Mouse (Mus musculus) stomach, embryonic 15.5 days (tissue): ENCODE data around the gene Gon4l. TPM values are rescaled to one million over a fixed set of nuclear protein-coding genes. Genes with fewer than 3 reads are reported as not detected.
A peak's percentile ranks its signal among the peaks of the same experiment; 100 is the strongest.

Experiments
- ATAC-seq: fragments of 200-750 bp; cut with Nextera tagmentation; 2 replicates; pipeline ENCODE4 v1.8.0; 2017; ENCODE audit warnings: low read depth, moderate number of reproducible peaks, moderate TSS enrichment; ENCODE audit not compliant: insufficient read depth, low FRiP score
- H3K27ac ChIP-seq: fragments of 300-500 bp; sonication (generic); 2 replicates; pipeline ENCODE4 v1.5.1; 2015; ENCODE audit warnings: mild to moderate bottlenecking, inconsistent platforms
- H3K27me3 ChIP-seq: fragments of 300-500 bp; sonication (generic); replicated peaks from 2 replicates; pipeline ENCODE4 v1.6.1; 2015; ENCODE audit warnings: inconsistent platforms
- H3K36me3 ChIP-seq: fragments of 300-500 bp; sonication (generic); 2 replicates; pipeline ENCODE4 v1.6.1; 2015; ENCODE audit warnings: inconsistent platforms
- H3K4me1 ChIP-seq: fragments of 300-500 bp; sonication (generic); 2 replicates; pipeline ENCODE4 v1.6.1; 2015; ENCODE audit warnings: inconsistent platforms
- H3K4me2 ChIP-seq: fragments of 300-500 bp; sonication (generic); 2 replicates; pipeline ENCODE4 v1.6.1; 2015; ENCODE audit warnings: mild to moderate bottlenecking, inconsistent platforms
- H3K4me3 ChIP-seq: fragments of 300-500 bp; sonication (generic); replicated peaks from 2 replicates; pipeline ENCODE4 v1.5.1; 2015; ENCODE audit warnings: inconsistent platforms
- H3K9ac ChIP-seq: fragments of 300-500 bp; sonication (generic); 2 replicates; pipeline ENCODE4 v1.6.1; 2015; ENCODE audit warnings: inconsistent platforms
- H3K9me3 ChIP-seq: fragments of 300-500 bp; sonication (generic); 2 replicates; pipeline ENCODE4 v1.6.1; 2016; ENCODE audit warnings: inconsistent platforms
- WGBS: fragments of 180-500 bp; shearing (Covaris S2); methylation state at CpG from one replicate; pipeline ENCODE4 v1.1.7; 2015; 5-methylcytosine and 5-hydroxymethylcytosine counted together
- polyA plus RNA-seq: library from polyadenylated mRNA; unstranded; fragments of >200 nt; fragmentation: Nextera tagmentation; extraction: Ambion mirVana; gene quantifications from 2 replicates; pipeline ENCODE4 v1.2.1, GENCODE M21; 2015

The Gon4l gene
- polyA plus RNA-seq, 1 experiment from 2014 or later, result 8.6 TPM

GRCm38 (mm10) chr3:88914384-88914810, 79.4 kb downstream of the Gon4l start:
- Histone ChIP-seq H3K4me1 (peaks cover 13% of the 10 kb centered on the region), H3K27ac (peak overlapping the region; percentile 90), H3K4me2 (peak overlapping the region; percentile 88), H3K4me3 (peak overlapping the region; percentile 82), H3K9me3 (no peaks in the 10 kb centered on the region), H3K27me3 (no peaks in the 10 kb centered on the region), H3K9ac (peak overlapping the region; percentile 44; the same call in 1 of the 2 replicates), H3K36me3 (peaks cover 27% of the 10 kb centered on the region)
- ATAC-seq, result no peak
- WGBS, result 22% methylated on average over 8 of the region's 8 CpGs

DNA sequence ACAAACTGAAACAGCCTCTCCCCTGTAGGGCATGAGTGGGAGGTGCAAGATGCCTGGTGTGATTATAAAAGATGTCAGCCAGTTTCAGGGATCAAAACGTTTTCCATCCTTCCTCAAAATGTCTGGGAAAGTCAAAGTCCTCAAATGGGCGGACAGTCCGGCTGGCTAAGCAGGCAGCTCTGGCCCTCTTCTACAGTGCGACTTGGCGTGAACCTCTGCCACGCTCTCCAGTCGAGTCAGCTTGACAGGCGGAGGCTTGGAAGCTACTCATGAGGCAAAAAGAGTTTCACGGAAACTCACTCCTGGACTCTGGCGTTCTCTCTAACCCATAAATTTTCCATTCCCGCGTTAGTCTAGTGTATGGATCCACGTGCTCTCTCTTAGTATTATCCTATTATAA, 84.0 kb downstream of the Gon4l start:
- Histone ChIP-seq H3K9me3 (no peaks in the 10 kb centered on the region), H3K4me3 (no peak overlapping the region), H3K27me3 (no peaks in the 10 kb centered on the region), H3K4me2 (no peak overlapping the region), H3K4me1 (peaks cover 6% of the 10 kb centered on the region; the same call in 1 of the 2 replicates), H3K36me3 (peaks cover 27% of the 10 kb centered on the region), H3K9ac (no peak overlapping the region), H3K27ac (peak overlapping the region; percentile 35; the same call in 1 of the 2 replicates)
- 64% methylated on average over 13 of the region's 13 CpGs for WGBS
- no peak for ATAC-seq

GRCm38 (mm10) chr3:88921411-88921810, 86.4 kb downstream of the Gon4l start:
- Histone ChIP-seq H3K36me3 (peaks cover 42% of the 10 kb centered on the region), H3K27ac (no peak overlapping the region), H3K9me3 (no peaks in the 10 kb centered on the region), H3K4me2 (no peak overlapping the region), H3K27me3 (no peaks in the 10 kb centered on the region), H3K4me3 (no peak overlapping the region), H3K9ac (no peak overlapping the region), H3K4me1 (0 out of 2 replicates have a peak, but pooled peaks cover 3% of the 10 kb centered on the region)
- WGBS, result 94% methylated on average over 9 of the region's 9 CpGs
- no peak for ATAC-seq

DNA sequence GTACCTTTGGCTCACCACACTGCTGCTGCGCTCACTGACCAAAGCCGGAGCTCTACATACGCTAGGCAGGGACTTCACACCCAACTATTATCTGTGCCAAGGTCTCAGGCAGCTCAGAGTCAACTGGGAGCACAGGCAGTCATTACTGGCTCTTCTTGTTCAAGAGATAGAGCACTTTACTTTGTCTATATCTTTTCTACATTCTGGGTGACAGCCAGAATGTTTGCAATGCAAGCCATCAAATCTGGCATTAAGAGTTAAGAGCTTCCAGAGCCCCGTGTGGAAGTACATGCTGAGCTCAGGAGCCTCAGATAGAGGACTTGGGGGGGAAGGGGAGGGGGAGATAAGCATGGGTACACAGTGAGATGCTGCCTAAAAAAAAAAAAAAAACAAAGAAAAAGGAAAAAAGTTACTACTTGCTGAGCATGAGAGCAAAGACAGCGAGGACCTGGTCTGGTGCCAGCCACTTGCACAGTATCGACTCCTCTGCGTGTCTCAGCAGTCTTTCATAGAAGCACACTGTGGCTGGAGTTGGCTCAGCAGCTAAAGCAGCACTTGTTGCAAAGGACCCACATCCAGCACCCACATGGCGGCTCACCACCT, 89.1 kb downstream of the Gon4l start:
- Histone ChIP-seq H3K4me3 (no peak overlapping the region), H3K27ac (no peak overlapping the region), H3K36me3 (peaks cover 55% of the 10 kb centered on the region), H3K9me3 (no peaks in the 10 kb centered on the region), H3K27me3 (no peaks in the 10 kb centered on the region), H3K4me2 (no peak overlapping the region), H3K4me1 (no peaks in the 10 kb centered on the region), H3K9ac (no peak overlapping the region)
- 82% methylated on average over 8 of the region's 8 CpGs for WGBS
- ATAC-seq, result no peak

GRCm38 (mm10) chr3:88925651-88926050, 90.6 kb downstream of the Gon4l start:
- WGBS, result 82% methylated on average over 2 of the region's 2 CpGs

DNA sequence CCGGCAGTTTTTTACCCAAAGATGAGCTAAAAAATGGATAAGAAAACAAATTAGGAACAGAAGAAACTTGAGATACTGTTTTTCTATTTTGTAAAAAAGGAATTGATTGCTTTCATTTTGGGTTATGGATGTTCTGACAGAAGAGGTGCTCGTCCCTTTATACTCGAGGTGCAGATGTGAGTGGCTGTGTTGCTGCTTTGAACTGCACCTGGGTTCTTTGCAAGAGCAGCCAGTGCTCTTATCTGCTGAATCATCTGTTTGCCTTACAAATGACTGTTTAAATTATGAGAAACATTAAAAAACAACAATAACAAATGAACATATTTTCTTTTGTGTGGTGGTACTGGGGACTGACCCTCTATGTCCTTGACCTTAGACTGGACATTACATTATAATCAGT, 94.5 kb downstream of the Gon4l start:
- Histone ChIP-seq H3K4me3 (no peak overlapping the region), H3K27ac (no peak overlapping the region), H3K4me1 (no peaks in the 10 kb centered on the region), H3K9me3 (no peaks in the 10 kb centered on the region), H3K36me3 (peaks cover 43% of the 10 kb centered on the region), H3K4me2 (no peak overlapping the region), H3K9ac (no peak overlapping the region), H3K27me3 (no peaks in the 10 kb centered on the region)
- no peak for ATAC-seq
- 80% methylated on average over 3 of the region's 3 CpGs for WGBS

More at GRCm38 (mm10) chr3:88925651-88926050, 90.6 kb downstream of the Gon4l start:
- Histone ChIP-seq H3K4me2 (no peak overlapping the region), H3K4me1 (no peaks in the 10 kb centered on the region), H3K9ac (no peak overlapping the region), H3K4me3 (no peak overlapping the region), H3K27ac (no peak overlapping the region), H3K27me3 (no peaks in the 10 kb centered on the region), H3K36me3 (peaks cover 61% of the 10 kb centered on the region), H3K9me3 (no peaks in the 10 kb centered on the region)
- no peak for ATAC-seq

DNA sequence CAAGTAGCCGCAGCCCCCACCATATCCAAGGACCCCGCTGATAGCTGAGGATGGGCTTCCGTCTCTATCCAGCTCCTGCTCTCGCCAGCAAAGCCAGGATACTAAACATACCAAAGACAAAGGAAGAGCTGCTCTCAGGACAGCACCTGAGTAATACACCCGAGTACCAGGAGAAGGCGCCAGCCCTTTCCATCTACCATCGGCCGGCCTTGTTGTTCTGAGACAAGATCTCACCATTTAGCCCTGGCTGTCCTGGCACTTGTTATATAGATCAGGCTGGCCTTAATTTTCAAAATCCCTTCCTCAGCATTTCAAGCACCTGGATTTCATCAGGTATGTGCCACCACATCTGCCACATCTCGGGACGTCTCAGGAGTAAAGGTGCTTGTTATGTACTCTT, 104.0 kb downstream of the Gon4l start:
- Histone ChIP-seq H3K36me3 (peaks cover 42% of the 10 kb centered on the region), H3K9me3 (no peaks in the 10 kb centered on the region)

GRCm38 (mm10) chr3:88939749-88940148, 104.7 kb downstream of the Gon4l start:
- WGBS, result 78% methylated on average over 3 of the region's 3 CpGs
- Histone ChIP-seq H3K36me3 (peaks cover 36% of the 10 kb centered on the region), H3K4me3 (no peak overlapping the region), H3K27ac (no peak overlapping the region), H3K4me2 (no peak overlapping the region), H3K9me3 (no peaks in the 10 kb centered on the region), H3K4me1 (no peaks in the 10 kb centered on the region), H3K9ac (no peak overlapping the region), H3K27me3 (no peaks in the 10 kb centered on the region)
- no peak for ATAC-seq

More for the DNA sequence above, 104.0 kb downstream of the Gon4l start:
- WGBS, result 91% methylated on average over 10 of the region's 10 CpGs
- Histone ChIP-seq H3K4me2 (no peak overlapping the region), H3K9ac (no peak overlapping the region), H3K4me3 (no peak overlapping the region), H3K27me3 (no peaks in the 10 kb centered on the region), H3K4me1 (no peaks in the 10 kb centered on the region), H3K27ac (no peak overlapping the region)
- no peak for ATAC-seq

DNA sequence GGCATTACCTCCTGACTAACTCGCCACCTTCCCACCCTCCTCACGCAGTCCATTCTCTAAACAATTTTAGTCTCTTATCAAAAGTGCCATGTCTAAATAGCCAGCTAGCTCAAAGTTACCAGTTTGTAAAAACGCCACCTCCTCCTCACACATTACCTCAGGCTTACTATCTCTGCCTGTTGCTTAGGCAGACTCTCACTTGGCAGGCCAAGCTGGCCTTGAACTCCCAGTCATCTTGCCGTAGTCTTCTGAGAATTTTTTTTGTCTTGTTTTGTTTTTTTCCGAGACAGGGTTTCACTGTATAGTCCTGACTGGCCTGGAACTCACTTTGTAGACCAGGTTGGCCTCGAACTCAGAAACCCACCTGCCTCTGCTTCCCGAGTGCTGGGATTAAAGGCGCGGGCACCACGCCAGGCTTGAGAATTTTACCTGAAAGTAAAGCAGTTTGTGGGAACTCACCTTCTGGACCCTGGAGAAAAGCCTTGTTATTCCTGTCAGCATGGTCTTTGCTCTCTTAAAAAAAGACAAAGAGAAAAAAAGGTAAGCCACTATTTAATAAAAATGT, 107.4 kb downstream of the Gon4l start:
- Histone ChIP-seq H3K36me3 (peaks cover 21% of the 10 kb centered on the region), H3K9me3 (no peaks in the 10 kb centered on the region), H3K27me3 (no peaks in the 10 kb centered on the region), H3K4me1 (no peaks in the 10 kb centered on the region), H3K27ac (no peak overlapping the region), H3K4me2 (no peak overlapping the region), H3K4me3 (no peak overlapping the region), H3K9ac (no peak overlapping the region)
- ATAC-seq, result no peak
- WGBS, result 88% methylated on average over 10 of the region's 10 CpGs

DNA sequence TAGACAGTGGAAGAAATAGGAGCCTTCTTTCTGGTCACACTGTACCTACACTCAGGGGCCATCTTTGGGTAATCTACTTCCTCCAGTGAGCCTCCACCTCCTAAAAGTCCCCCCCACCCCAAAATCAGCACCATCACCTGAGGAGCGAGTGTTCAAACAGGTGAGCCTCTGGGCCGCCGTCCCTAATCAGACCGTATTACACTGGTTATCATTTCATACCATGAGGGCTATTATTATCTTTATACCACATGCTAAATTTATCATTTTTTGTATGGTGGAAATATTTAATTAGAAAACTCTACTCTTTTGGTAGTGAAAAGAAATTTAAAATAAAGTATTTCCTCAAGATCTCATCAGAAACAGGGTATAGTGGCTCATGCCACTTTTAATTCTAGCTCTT, 109.1 kb downstream of the Gon4l start:
- WGBS, result 84% methylated on average over 4 of the region's 4 CpGs
- H3K4me3 ChIP-seq, result no peak overlapping the region
- H3K27me3 ChIP-seq, result no peaks in the 10 kb centered on the region

GRCm38 (mm10) chr3:88949786-88950575, 115.0 kb downstream of the Gon4l start:
- H3K4me2 ChIP-seq, result peak overlapping the region; percentile 62
- no peaks in the 10 kb centered on the region for H3K9me3 ChIP-seq
- peak overlapping the region; percentile 94 for H3K4me3 ChIP-seq
- no peaks in the 10 kb centered on the region for H3K27me3 ChIP-seq
- no peaks in the 10 kb centered on the region for H3K36me3 ChIP-seq
- H3K27ac ChIP-seq, result peak overlapping the region; percentile 100
- peak overlapping the region; percentile 98 for H3K9ac ChIP-seq
- peak; percentile 89 for ATAC-seq
- H3K4me1 ChIP-seq, result peaks cover 7% of the 10 kb centered on the region; the same call in 1 of the 2 replicates
- under 1% methylated on average over 71 of the region's 92 CpGs for WGBS

More for the DNA sequence above, 109.1 kb downstream of the Gon4l start:
- H3K9ac ChIP-seq, result no peak overlapping the region
- H3K9me3 ChIP-seq, result no peaks in the 10 kb centered on the region
- no peak overlapping the region for H3K4me2 ChIP-seq
- no peak overlapping the region for H3K27ac ChIP-seq
- no peak for ATAC-seq
- H3K4me1 ChIP-seq, result peaks cover 7% of the 10 kb centered on the region; the same call in 1 of the 2 replicates
- peaks cover 21% of the 10 kb centered on the region for H3K36me3 ChIP-seq
